Mouse (Mus musculus) forebrain, embryonic 13.5 days (tissue): ENCODE results near the gene Mapre1. TPM values are rescaled to one million over a fixed set of nuclear protein-coding genes. Genes with fewer than 3 reads are reported as not detected.

Experiments used
- ATAC-seq: fragments of 200-750 bp; cut with Nextera tagmentation; 2 replicates; pipeline ENCODE4 v1.8.0; 2017
- H3K27ac ChIP-seq: fragments of 300-500 bp; sonication (generic); 2 replicates; pipeline ENCODE4 v1.5.1; 2015; ENCODE audit warnings: inconsistent platforms, mild to moderate bottlenecking, moderate library complexity
- H3K27me3 ChIP-seq: fragments of 300-500 bp; sonication (generic); 2 replicates; pipeline ENCODE4 v1.6.1; 2015; ENCODE audit warnings: mild to moderate bottlenecking, inconsistent platforms
- H3K36me3 ChIP-seq: fragments of 300-500 bp; sonication (generic); 2 replicates; pipeline ENCODE4 v1.6.1; 2015; ENCODE audit warnings: mild to moderate bottlenecking, inconsistent platforms; ENCODE audit not compliant: poor library complexity, severe bottlenecking
- H3K4me1 ChIP-seq: fragments of 300-500 bp; sonication (generic); 2 replicates; pipeline ENCODE4 v1.6.1; 2015; ENCODE audit warnings: inconsistent platforms
- H3K4me2 ChIP-seq: fragments of 300-500 bp; sonication (generic); 2 replicates; pipeline ENCODE4 v1.6.1; 2015; ENCODE audit warnings: inconsistent platforms, mild to moderate bottlenecking, moderate library complexity
- H3K4me3 ChIP-seq: fragments of 300-500 bp; sonication (generic); 2 replicates; pipeline ENCODE4 v1.5.1; 2015; ENCODE audit warnings: mild to moderate bottlenecking, inconsistent platforms
- H3K9ac ChIP-seq: fragments of 300-500 bp; sonication (generic); 2 replicates; pipeline ENCODE4 v1.6.1; 2015; ENCODE audit warnings: mild to moderate bottlenecking, inconsistent platforms
- H3K9me3 ChIP-seq: fragments of 300-500 bp; sonication (generic); replicated peaks from 2 replicates; pipeline ENCODE4 v1.6.1; 2016; ENCODE audit warnings: inconsistent platforms
- WGBS: fragments of 180-500 bp; shearing (Covaris S2); methylation state at CpG from one replicate; pipeline ENCODE4 v1.1.7; 2015; 5-methylcytosine and 5-hydroxymethylcytosine counted together
- polyA plus RNA-seq: library from polyadenylated mRNA; unstranded; fragments of >200 nt; fragmentation: Nextera tagmentation; extraction: Ambion mirVana; gene quantifications from 2 replicates; pipeline ENCODE4 v1.2.1, GENCODE M21; 2015

Mapre1 gene
- polyA plus RNA-seq, 1 experiment from 2014 or later, result 392 TPM

GRCm38 (mm10) chr2:153725291-153725690, 15.8 kb upstream of the Mapre1 start:
- ATAC-seq, result no peak
- Histone ChIP-seq H3K27ac (no peak overlapping the region), H3K36me3 (no peaks in the 10 kb centered on the region), H3K4me3 (no peak overlapping the region), H3K27me3 (no peaks in the 10 kb centered on the region), H3K4me1 (peaks cover 9% of the 10 kb centered on the region; the same call in 1 of the 2 replicates), H3K9ac (no peak overlapping the region), H3K9me3 (no peaks in the 10 kb centered on the region), H3K4me2 (no peak overlapping the region)
- WGBS, result 81% methylated on average over 4 of the region's 4 CpGs

DNA sequence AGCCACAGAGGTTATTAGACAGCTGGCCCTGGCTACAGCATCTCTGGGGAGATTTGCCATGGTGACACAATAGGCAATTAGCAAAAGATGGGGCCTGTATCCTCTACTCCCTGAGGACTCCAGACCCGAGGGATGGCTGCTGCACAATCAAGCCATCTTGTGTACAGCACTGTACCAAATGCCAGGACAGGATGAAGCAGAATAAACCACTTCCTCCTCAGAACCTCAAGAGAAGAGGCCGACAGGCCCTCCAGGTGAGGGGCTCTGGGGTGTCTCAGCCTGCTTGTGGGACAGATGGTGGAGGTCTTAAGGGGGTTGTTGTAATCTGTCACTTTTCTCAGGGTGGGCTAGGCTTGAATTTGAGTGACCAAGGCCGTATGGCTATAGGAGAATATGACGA, 7.0 kb upstream of the Mapre1 start:
- no peak for ATAC-seq
- Histone ChIP-seq H3K36me3 (no peaks in the 10 kb centered on the region), H3K4me3 (no peak overlapping the region), H3K27ac (no peak overlapping the region), H3K27me3 (0 out of 2 replicates have a peak, but pooled peaks cover 4% of the 10 kb centered on the region), H3K9ac (no peak overlapping the region), H3K9me3 (no peaks in the 10 kb centered on the region), H3K4me2 (no peak overlapping the region), H3K4me1 (no peaks in the 10 kb centered on the region)
- WGBS, result 85% methylated on average over 4 of the region's 4 CpGs

- Histone ChIP-seq H3K4me3 (peak overlapping the region; percentile 85), H3K4me2 (peak overlapping the region; percentile 87), H3K27me3 (no peaks in the 10 kb centered on the region), H3K27ac (peak overlapping the region; percentile 92), H3K36me3 (peaks cover 7% of the 10 kb centered on the region; the same call in 1 of the 2 replicates), H3K9ac (peak overlapping the region; percentile 89), H3K9me3 (no peaks in the 10 kb centered on the region), H3K4me1 (peaks cover 39% of the 10 kb centered on the region)
- under 1% methylated on average over 46 of the region's 56 CpGs for WGBS
- peak; percentile 86 for ATAC-seq
These were observed 477 bp downstream of the Mapre1 start for GRCm38 (mm10) chr2:153741437-153742065.

- no peaks in the 10 kb centered on the region for H3K27me3 ChIP-seq
- H3K36me3 ChIP-seq, result peaks cover 46% of the 10 kb centered on the region
- H3K27ac ChIP-seq, result no peak overlapping the region
- no peak overlapping the region for H3K4me2 ChIP-seq
- no peak overlapping the region for H3K9ac ChIP-seq
- H3K4me3 ChIP-seq, result no peak overlapping the region
- H3K9me3 ChIP-seq, result no peaks in the 10 kb centered on the region
- no peak for ATAC-seq
- H3K4me1 ChIP-seq, result peaks cover 22% of the 10 kb centered on the region
These were observed 6.9 kb downstream of the Mapre1 start for GRCm38 (mm10) chr2:153747994-153748393.

- WGBS, result 83% methylated on average over 2 of the region's 2 CpGs
- Histone ChIP-seq H3K9ac (no peak overlapping the region), H3K27ac (no peak overlapping the region), H3K36me3 (peaks cover 56% of the 10 kb centered on the region), H3K4me1 (peaks cover 3% of the 10 kb centered on the region; the same call in 1 of the 2 replicates), H3K27me3 (no peaks in the 10 kb centered on the region), H3K4me3 (no peak overlapping the region), H3K4me2 (no peak overlapping the region), H3K9me3 (no peaks in the 10 kb centered on the region)
- ATAC-seq, result no peak
These were observed 9.3 kb downstream of the Mapre1 start for GRCm38 (mm10) chr2:153750363-153750762.

DNA sequence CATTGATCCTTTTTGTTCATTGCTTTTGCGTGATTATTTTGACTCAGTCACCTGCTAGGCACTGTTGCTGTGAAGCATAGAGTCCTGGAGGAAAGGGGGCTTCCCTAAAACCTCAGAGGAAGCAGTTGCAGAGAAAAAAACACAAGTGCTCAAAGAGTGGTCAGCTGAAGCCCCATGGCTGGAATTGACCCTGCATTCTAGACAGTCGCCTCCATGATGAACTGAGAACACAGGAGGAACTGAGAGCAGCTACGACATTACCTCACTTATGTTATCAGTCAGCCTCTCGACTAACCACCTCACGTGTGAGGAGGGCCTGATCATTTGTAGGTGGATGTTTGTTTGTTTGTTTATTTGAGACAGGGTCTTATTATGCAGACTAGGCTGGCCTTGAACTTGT, 21.0 kb downstream of the Mapre1 start:
- WGBS, result 95% methylated on average over 5 of the region's 5 CpGs
- Histone ChIP-seq H3K27ac (no peak overlapping the region), H3K4me1 (no peaks in the 10 kb centered on the region), H3K4me2 (no peak overlapping the region), H3K27me3 (no peaks in the 10 kb centered on the region), H3K9ac (no peak overlapping the region), H3K36me3 (peaks cover 100% of the 10 kb centered on the region), H3K4me3 (no peak overlapping the region), H3K9me3 (no peaks in the 10 kb centered on the region)
- no peak for ATAC-seq

GRCm38 (mm10) chr2:153767484-153767883, 26.4 kb downstream of the Mapre1 start:
- no peaks in the 10 kb centered on the region for H3K27me3 ChIP-seq
- H3K4me3 ChIP-seq, result no peak overlapping the region
- no peak for ATAC-seq
- no peaks in the 10 kb centered on the region for H3K9me3 ChIP-seq
- WGBS, result 51% methylated on average over 6 of the region's 6 CpGs
- H3K27ac ChIP-seq, result no peak overlapping the region
- no peaks in the 10 kb centered on the region for H3K4me1 ChIP-seq
- H3K4me2 ChIP-seq, result no peak overlapping the region
- H3K36me3 ChIP-seq, result peaks cover 74% of the 10 kb centered on the region
- no peak overlapping the region for H3K9ac ChIP-seq

DNA sequence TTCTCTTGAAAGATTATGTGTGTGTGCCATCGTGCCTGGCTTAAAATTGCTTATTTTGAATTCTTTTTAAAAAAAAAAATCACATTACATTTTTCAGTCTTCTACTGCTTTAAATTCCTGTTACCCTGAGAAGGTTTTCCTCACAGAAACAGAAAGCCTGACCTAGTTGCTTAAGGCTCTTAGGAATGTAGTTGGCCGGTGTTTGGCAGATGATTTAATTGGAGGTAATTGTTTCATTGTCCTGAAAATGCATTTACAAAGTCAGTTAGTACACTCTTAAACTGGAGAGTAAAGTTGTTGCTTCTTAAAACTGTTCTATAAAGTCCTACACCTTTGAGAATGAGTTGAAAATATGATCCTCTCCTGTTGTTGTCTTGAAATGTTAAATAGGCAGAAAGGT, 27.8 kb downstream of the Mapre1 start:
- Histone ChIP-seq H3K27me3 (no peaks in the 10 kb centered on the region), H3K4me1 (no peaks in the 10 kb centered on the region), H3K4me2 (no peak overlapping the region), H3K27ac (no peak overlapping the region), H3K9me3 (no peaks in the 10 kb centered on the region), H3K9ac (no peak overlapping the region), H3K36me3 (peaks cover 73% of the 10 kb centered on the region), H3K4me3 (no peak overlapping the region)
- 83% methylated on average over 2 of the region's 2 CpGs for WGBS
- no peak for ATAC-seq

DNA sequence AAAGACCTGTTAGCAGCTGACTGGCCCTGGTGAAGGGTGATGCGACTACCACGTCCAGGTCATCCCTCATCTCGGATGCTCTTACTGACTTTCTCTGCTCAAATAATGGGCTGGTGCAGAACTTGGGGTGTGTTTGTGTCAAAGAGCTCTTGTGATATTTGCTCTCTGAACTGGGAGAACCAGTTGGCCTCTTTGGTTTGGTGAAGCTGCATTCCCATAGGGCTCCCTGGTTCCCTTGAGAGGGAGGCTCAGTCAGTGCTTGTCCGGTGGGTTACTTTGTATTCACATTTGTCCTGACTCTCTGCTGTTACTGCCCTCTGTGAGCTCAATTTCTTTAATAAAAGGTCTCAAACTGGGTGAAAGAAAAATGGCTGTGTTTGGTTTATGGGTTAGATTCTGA, 31.9 kb downstream of the Mapre1 start:
- H3K9ac ChIP-seq, result no peak overlapping the region
- H3K4me3 ChIP-seq, result no peak overlapping the region
- H3K27me3 ChIP-seq, result no peaks in the 10 kb centered on the region
- H3K4me1 ChIP-seq, result no peaks in the 10 kb centered on the region
- peaks cover 40% of the 10 kb centered on the region for H3K36me3 ChIP-seq
- H3K27ac ChIP-seq, result no peak overlapping the region
- H3K9me3 ChIP-seq, result no peaks in the 10 kb centered on the region
- 96% methylated on average over 4 of the region's 4 CpGs for WGBS
- no peak overlapping the region for H3K4me2 ChIP-seq
- ATAC-seq, result no peak

GRCm38 (mm10) chr2:153775472-153775871, 34.4 kb downstream of the Mapre1 start:
- Histone ChIP-seq H3K9me3 (no peaks in the 10 kb centered on the region), H3K27ac (no peak overlapping the region), H3K27me3 (no peaks in the 10 kb centered on the region), H3K4me2 (no peak overlapping the region), H3K36me3 (peaks cover 32% of the 10 kb centered on the region), H3K4me1 (peaks cover 10% of the 10 kb centered on the region), H3K9ac (no peak overlapping the region), H3K4me3 (no peak overlapping the region)
- WGBS, result 94% methylated on average over 4 of the region's 4 CpGs
- no peak for ATAC-seq

DNA sequence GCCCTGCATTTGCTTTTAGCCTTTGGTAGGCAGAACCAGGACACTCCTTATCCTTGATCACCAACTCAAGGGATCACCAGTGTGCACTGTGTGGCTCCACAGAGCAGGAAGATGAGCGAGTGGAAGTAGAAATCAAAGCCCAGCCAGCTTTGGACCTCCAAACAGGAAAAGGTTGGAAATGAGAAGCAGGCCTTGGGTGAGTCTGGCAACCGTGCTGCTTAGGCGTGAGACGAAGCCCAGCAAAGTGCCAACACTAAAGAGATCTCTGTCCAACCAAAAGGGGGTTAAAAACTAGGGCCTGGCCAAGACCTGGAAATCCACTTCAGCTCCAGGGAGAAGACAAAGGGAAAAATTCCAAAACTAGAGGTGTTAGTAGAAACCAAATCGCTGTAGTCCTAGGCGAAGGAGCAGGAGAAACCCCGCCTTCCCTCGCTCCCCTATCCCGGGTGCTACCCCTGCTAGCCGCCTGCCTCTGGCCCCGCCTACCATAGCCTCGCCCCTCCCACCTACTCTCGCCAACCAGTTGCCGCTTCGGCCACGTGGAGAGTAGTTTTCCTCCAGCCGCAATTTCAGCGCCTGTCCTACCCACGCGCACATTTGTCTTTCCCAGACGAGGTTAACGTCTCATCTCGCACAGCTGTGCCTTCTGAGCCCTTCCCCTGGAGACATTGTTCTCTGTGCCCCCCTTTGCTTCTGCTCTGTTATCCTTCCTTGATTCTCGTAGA, 37.7 kb downstream of the Mapre1 start:
- Histone ChIP-seq H3K36me3 (peaks cover 8% of the 10 kb centered on the region), H3K9ac (peak overlapping the region; percentile 28; the same call in 1 of the 2 replicates), H3K9me3 (no peaks in the 10 kb centered on the region), H3K4me3 (peak overlapping the region; percentile 31), H3K4me1 (peaks cover 10% of the 10 kb centered on the region), H3K27ac (no peak overlapping the region), H3K4me2 (peak overlapping the region; percentile 64), H3K27me3 (no peaks in the 10 kb centered on the region)
- ATAC-seq, result peak; percentile 83; the same call in 1 of the 2 replicates
- WGBS, result 17% methylated on average over 24 of the region's 24 CpGs

GRCm38 (mm10) chr2:153779394-153779981, 38.4 kb downstream of the Mapre1 start, which contains the start of gene Efcab8:
TSS of gene Efcab8 (plus strand) at chr2:153779931.
- H3K4me2 ChIP-seq, result peak within 1 kb of the TSS; percentile 64
- H3K36me3 ChIP-seq, result peaks cover under 1% of the 10 kb centered on the region; the same call in 1 of the 2 replicates
- no peak for ATAC-seq
- H3K9me3 ChIP-seq, result no peaks in the 10 kb centered on the region
- peaks cover 10% of the 10 kb centered on the region for H3K4me1 ChIP-seq
- H3K4me3 ChIP-seq, result peak within 1 kb of the TSS; percentile 31
- H3K9ac ChIP-seq, result peak within 1 kb of the TSS; percentile 28; the same call in 1 of the 2 replicates
- H3K27ac ChIP-seq, result no peak within 1 kb of the TSS
- WGBS, result 66% methylated on average over 12 of the region's 12 CpGs
- H3K27me3 ChIP-seq, result no peaks in the 10 kb centered on the region
